Mouse (Mus musculus) heart, adult 9 months (tissue): ENCODE results near the gene Ank2.

Source experiments
- DNase-seq, 2 experiments: peaks; one replicate each; pipeline ENCODE4 v3.0.0; 2022; ENCODE audit warnings: low spot score in 2 of 2

The Ank2 gene

GRCm38 (mm10) chr3:127243928-127244642, 255.1 kb downstream of the Ank2 start:
- no peak for DNase-seq

DNA sequence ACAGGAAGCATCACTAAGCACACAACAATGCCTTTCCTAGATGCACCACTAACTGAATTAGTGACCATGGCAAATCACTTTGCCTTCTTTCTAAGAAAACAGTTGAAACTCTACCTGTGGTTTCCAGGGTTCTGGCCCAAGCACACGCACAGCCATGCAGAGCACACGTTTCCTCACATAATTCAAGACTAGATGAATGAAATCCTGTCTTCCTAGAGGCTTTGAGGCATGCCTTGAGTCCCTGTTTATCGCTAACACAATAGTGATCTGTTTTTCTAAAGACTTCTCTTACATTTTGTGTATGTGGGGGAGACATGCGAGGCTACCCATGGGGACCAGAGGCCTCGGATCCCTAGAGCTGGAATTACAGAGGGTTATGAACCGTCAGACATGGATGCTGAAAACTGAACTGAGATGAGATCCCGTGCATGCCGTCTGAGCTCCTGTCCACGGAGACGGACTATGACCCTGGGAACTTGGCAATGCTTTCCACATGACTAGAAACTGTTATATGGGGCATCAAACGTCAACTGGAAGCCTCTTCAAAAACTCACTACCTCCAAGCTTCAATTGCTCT, 256.8 kb downstream of the Ank2 start:
- DNase-seq, result no peak

GRCm38 (mm10) chr3:127235271-127235670, 263.9 kb downstream of the Ank2 start:
- DNase-seq, result no peak

DNA sequence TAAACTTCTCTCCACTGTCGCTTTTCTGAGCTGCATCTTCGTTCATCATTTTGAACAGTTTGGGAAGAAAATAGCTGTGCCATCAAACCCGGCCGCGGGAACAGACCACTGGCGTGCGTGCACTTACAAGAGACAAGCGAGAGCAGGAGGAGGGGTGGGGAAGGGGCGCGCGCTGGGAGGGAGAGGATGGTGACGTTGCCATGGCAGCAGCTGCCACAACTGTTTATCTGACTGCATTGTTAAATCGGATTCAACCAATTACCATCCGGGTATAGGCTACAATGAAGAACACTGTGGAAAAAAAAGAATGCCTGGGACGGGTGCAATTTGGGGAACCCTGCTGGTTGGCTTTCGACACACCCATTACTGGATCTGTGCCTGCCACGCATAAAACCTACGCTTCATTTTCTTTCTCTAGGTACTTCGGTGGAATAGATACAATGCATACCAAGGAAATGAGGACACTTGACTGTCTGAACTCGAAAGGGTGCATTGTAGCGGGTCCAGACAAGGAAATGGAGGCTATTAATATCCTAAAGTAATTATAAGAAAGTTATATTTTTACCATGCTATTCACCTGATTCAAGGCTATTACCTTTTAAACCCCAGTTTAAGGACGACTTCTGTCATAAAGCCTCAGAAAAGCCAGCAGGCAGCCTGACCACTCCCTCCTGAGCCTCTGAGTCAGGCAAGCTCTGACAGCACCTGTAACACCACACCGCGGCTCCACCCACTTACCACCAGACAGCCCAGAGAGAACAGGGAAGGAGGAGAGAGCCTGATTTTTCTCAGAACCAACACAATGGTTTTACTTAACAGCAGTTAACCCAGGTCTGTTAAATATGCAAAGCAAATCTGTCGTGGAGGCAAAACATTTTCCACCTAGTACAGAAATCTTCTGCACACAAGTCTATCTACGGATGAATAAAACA, 273.1 kb downstream of the Ank2 start:
- DNase-seq, result no peak

- DNase-seq, result no peak
Observed at GRCm38 (mm10) chr3:127225167-127225798, 273.9 kb downstream of the Ank2 start.

GRCm38 (mm10) chr3:127224315-127225166, 274.6 kb downstream of the Ank2 start:
- no peak for DNase-seq

DNA sequence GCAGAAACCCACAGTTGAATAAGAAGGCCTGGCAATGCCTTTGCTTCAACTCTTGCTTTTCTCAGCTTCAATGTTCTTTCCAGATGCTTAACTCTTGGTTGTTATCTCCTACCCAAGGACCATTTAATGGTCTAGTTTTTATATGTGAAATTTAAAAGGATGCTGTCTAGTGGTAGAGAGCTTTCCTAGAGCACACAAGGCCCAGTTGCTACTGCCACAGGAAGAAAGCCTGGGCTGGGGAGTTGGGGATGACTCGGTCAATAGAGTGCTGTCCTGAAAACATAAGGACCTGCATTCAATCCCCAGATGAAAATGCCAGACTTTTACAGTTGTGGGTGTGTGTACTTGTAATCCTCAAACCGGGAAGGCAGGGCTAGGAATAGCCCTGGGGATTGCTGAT, 277.1 kb downstream of the Ank2 start:
- no peak for DNase-seq

DNA sequence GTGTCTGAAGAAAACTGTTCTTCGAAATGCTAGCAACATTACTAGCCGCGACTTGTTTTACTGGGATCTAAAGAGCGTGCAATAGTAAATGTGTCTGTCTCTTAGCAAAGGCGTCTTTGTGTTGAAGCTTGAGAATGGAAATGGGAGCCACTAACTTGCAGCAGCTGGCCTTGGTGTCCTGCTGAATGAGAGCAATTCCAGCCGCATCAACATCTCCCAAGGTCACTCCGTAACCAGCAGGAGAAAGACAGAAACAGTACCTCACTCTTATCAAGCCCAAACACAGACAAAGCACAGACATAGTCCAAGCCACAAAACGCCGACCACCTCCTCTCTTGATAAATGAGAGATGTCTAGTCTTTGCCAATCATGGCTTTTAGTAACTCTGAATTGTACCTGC, 278.3 kb downstream of the Ank2 start:
- DNase-seq, result no peak

DNA sequence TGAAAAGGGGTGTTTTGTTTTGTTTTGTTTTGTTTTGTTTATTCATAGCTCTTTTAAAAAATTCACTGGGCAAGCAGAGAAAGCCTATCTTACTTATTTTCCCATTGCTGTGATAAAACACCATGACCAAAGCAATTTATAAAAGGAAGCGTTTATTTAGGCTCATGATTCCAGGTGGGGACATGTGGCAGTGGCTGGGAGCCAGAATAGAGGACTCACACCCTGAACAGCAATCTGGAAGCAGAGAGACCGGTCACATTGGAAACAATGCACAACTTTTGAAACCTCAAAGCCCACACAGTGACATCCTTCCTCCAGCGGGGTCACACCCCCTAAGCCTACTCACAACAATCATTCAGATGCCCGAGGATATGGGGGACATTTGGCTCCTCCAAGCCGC, 285.6 kb downstream of the Ank2 start:
- DNase-seq, result no peak

GRCm38 (mm10) chr3:127211119-127211518, 288.0 kb downstream of the Ank2 start:
- DNase-seq, result no peak

- no peak for DNase-seq
Observed at GRCm38 (mm10) chr3:127210552-127210951, 288.6 kb downstream of the Ank2 start.

DNA sequence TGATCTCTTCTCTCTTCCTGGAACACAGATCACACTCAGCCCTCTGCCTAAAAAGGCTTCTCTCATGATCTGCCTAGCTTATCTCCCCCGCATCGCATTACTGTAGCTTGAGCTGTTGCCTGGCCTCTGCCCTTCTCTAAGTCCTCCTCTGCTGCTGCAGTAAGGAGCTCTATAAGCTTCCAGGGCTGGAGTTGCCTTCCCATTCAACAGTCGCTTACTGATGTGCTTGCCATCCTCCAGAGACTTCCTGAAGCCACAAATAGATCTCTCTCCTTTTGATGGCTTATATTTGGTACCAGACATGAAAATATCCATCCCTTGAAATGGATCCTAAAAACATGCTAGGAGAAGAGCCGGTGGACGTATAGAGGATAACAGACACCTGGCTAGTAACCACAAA, 290.3 kb downstream of the Ank2 start:
- no peak for DNase-seq

DNA sequence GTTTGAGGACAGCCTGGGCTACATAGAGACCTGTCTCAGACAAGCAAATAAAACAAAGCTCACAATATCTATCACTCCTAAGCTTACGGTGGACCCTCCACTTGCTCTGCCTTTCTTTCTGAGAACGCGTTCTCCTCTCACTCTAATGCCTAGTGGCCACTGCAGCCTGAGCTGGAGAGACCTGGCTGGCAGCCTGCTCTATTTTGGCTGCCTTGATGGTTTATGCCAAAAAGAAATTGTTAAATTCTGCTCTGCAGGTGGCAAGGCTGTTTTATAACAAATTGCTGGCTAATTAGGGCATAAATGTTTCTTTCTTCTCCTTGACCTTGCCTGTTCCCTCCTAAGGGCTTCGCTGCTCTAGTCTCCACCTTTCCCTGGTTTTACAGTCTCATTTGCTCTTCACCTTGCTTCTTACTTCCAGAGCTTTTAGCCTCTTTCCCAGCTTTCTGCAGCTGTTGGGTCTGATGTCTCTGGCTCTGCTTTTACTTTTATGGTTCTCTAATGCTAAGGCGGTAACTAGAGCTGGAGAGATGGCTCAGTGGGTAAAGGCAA, 293.2 kb downstream of the Ank2 start:
- DNase-seq, result no peak

DNA sequence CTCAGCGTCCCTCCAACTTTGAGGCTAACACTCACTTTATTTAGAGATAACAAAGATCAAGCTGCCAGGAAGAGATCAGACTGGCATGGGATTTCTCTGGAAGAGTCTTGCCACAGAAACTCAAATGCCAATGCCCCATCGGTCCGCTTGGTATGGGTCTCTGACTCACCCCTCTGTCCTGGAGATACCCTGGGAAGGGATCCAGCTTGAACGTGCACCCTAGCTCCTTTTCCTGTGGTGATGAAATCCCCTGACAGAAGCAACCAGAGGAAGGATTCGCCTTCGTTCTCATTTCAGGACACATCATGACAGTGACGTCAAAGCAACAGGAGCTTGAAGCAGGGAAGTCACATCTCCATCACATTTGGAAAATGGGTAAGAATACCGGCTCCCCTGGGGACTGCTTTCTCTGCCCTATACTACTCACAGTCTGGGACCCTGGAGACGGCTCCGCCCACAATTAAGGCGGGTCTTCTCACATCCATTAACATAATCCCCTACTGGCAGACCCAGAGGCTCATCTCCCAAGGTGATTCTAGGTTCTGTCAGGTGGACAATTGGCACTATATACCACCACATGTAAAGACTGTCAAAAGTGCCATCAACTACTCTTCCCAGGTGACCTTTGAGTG, 296.6 kb downstream of the Ank2 start:
- no peak for DNase-seq

DNA sequence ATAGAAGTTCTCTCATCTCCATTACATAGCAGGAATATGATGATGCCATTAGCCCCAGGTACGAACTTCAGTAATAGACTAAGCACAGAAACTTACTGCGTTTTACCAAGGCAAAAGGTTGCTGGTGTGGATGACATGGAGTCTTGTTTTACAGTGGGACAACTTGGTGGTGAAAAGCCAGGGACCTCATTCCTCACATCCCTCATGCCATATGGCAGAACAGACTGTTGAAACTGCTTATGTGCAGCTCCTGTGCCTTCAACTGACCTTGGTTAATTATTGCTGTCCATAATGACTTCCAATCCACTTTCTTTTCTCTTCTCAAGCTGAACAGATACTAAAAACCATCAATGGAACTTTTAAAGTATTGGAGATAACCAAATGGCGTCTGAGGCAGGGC, 298.4 kb downstream of the Ank2 start:
- no peak for DNase-seq

DNA sequence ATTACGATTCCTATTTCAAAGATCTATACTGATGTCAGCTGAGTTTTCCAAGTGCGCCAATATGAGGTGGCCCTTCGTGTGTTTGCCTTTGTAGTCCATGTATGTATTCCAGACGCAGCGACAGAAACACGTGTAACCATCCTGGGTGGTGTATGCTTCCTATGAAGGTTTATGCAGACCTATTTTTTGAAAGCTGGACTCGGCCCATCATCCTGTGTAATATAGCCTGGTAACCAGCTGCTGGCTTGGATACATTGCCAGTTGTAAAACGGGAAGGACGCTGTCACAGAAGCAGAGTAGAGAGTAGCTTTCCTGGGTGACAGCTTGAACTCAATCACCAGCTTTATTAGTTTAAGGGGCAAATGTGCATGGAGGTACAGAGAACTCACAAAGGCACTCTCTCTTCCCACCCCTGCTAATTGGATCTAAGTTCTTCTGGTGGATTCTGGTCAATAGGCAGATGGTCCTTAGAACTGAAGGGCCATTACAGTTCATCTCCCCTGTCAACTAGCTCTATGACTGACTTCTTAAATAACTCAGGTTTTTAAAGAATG, 300.0 kb downstream of the Ank2 start:
- no peak for DNase-seq

GRCm38 (mm10) chr3:127198656-127199055, 300.5 kb downstream of the Ank2 start:
- DNase-seq, result no peak

DNA sequence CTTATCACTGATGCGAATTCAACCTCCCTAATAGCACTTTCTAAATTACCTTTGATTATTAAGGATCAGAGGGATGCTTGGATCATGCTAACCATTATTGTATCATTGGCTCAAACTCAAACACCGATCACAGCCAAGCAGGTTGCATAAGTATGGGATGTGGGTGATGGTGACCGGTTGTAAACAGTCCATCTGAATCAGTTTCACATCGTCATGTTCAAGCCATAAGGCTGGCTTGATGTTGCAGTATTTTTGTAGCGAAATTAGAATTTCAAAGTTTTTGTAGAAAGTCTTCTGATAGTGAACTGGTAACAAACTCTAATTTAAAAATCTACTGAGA, 310.4 kb downstream of the Ank2 start:
- DNase-seq, result no peak

DNA sequence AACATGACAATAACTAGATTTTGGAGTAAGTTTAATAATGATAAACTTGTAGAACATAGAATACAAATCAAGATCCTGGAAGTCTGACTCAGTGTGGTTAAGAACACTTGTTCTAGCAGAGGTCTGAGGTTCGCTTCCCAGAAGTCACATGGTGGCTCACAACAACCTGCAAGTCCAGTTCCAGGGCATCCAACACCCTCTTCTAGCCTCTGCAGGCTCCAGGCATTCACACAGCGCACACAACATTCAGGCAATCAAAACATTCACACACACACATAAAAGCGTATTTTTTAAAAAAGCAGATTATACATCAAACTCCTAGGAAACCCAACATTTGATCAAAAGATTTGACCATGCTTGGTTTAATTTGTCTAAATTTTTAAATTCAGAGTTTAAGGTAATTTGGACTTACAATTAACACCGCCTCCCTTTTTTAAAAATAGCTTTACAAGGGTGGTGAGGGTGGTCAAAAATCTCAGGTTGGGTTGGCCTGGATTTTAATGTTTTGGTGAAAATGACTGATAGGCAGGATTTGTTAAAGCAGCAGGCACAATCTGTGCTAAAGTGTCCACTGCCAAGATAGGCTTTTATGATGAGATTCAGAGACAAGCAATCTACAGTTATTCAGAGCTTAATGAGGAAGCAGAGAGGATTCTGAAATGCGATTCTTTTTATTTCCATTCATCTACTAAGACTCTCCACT, 310.9 kb downstream of the Ank2 start:
- no peak for DNase-seq

DNA sequence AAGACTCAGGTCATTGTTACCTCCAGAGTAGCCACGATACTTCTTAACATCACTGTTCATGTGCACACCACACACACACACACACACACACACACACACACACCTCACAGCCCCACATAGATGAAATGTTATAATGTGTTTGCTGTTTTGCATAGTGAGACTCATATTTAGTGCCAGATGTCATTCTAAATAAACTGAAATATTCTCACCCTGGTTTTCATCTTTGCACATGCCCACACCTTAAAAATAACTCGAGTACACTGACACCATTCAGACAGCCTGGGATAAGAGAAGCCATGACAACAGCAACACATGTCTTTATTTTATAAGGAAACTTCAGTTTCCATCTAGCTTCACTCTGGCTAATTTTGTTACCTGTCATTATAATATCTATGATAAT, 312.1 kb downstream of the Ank2 start:
- no peak for DNase-seq
